Mouse (Mus musculus): Measurements from ENCODE around the gene Kat7.

Kat7 gene

DNA sequence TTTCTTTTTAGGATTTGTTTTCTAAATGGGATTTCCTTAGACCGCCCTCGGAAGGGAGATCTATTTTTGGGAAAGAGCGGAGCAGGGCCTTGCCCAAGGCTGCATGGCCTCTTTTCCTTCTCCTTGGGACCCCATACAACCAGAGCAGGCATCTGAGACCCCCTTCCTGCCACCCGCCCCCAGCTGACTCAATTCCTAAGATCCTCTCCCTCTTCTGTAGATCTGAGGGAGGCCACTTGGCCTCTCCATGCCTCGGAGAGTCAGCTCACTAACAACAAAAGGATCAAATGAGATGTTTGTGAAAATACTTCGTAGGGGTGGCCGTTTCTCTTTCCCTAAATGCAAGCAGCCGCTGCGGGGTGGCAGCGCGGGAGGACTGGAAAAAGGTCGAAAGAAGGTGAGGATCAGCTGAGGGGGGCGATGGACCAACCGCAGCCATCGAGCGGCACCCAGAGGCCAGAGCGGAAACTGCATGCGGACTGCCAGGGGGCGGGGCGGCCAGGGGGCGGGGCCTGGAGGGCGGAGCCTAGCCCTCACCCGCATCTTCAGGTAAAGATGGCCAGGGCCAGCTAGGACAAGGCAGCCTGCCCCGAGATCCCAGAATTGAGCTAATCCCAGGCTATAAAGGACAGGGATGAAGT lies 78.2 kb downstream of the Kat7 start:
- in situ Hi-C loops (cut with MboI, MseI) = loop anchor here in 1 of 2 experiments (5.0 kb wide), 2 partner anchors 110 to 190 kb away; partner anchors contain the start of genes Dlx3 and Pdk2

DNA sequence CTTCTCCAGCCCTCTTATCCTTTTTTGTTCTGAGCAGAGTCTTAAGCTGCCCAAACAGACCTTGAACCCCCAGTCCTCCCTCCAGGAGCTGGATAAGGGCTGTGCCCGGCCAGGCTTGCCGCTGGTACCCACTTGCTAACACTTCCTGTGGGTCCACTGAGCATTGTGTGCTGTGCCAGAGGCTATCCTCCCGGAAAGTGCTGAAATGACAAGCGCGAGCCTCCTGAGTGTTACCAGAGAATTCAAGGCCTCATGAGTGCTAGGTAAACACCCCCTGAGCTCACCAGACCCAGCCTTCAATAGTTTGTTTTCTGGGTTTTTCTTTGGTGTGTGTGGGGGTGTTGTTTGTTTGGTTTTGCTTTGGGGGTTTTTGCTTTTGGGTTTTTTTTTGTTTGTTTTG lies 82.6 kb downstream of the Kat7 start:
- in situ Hi-C loops (cut with MboI, MseI) = no loop called here

DNA sequence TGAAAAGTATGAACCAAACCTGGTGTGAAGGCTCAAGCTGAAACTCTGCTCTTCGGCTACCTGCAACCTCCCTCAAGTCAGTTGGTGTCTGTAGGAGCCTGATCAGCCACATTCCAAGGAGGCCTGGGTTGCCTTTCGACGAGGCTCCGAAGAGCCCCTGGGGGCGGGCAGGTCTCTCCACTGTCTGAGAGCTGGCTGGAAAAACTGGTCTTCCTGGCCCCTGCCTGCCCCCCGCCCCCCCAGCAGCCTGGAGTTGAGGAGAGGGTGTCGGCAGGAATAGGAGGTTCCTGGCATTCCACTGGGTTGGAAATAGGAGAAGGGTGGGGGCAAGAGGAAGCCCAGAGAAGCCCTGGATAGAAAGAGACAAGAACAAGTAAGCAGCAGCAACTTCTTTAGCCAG lies 84.6 kb downstream of the Kat7 start:
- in situ Hi-C loops (cut with MboI, MseI) = no loop called here
